Mouse (Mus musculus) right cerebral cortex, postnatal 10 days (tissue): ENCODE data around the gene AF366264.
"Not testable (repeated sequence)": the region's sequence is repeated elsewhere in the genome, so short reads cannot be mapped to it uniquely, and the experiment has no call there.

ENCODE experiments used
- DNase-seq, 2 experiments: peaks; one replicate each; pipeline ENCODE4 v3.0.0; 2021; ENCODE audit warnings: low spot score in 2 of 2

The AF366264 gene

DNA sequence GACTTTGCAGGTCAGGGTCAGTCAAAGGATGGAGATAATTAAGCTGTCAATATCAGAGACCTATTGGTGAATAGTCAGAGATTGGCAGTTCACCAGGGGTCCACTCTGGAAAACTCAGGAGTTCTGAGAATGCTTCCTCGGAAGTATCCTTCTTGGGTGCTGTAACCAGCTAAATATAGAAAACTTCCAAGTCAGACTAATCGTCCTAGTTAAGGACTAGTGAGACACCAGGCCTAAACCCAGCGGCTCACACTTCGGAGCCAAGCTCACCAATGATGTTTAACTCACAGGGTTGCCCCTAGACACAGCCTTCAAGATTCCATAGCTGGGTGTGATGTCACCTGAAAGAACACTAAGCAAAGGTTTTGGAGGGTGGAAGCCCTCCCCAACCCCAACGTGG is at the start of gene AF366264:
Gene AF366264, minus strand, starts transcription at position 101 of the 400 bp plus-strand sequence.
- not testable (repeated sequence) for DNase-seq

DNA sequence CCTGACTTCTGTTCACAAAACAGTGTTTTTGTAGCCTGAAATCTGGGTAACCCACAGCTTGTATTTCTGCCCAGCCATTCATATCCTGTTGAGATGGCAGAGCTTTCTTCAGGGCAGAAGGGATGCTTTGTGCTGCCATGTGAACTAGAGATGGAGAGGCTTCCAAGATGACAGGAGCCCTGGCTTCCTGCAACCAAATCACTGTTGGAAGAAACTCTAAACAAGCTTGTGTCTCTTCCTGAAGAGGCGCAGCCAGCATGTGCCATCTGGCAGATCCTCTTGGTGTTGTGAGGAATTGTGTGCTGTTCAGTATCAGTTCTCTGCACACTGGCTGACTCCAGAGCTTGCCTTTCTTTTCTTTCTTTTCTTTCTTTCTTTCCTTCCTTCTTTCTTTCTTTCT is 5.1 kb upstream of the AF366264 start:
- not testable (repeated sequence) for DNase-seq

DNA sequence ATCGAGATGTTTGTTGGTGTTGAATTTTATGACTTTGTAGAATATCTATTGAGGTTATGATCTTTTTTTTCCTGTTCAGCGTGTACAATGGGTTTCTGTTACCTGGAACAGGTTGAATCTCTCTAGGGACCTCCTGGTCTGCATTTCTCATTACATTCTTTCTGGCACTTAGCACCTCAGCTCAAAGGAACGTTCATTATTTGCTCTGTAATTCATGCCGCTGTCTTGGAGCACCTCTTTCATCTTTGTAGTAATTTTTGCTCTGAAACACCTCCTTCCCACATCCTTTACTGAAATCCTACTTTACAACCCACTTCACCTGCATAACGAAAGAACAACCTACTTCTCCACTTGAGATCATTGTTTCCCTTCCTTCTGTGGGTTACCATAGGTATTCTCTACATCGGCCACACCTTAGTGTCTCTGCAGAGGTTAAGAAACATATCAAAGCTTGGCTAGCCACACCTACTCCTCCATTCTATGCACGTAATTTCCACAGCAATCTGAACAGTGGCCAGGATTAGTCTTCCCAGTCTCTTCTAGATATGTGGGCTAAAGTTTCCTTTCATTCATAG is 9.5 kb downstream of the AF366264 start:
- no peak for DNase-seq

DNA sequence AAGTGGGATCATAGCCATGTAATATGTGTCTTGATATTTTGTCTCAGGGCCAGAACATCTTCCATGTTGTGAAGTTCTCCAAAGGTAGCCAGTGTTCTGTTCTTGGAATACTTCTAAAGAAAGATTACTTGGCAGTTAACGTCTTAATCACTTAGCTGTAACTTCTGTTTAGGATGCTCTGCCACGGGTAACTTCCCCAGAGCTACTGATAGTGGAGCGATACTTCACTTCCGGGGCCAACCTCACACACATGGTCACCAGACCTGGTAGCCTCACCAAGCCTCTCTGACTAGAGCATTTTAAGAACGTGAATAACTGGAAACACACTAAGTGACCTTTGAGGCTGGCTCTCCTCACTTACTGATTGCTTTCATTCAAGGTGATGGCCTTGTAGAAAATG is 38.6 kb downstream of the AF366264 start:
- no peak for DNase-seq

DNA sequence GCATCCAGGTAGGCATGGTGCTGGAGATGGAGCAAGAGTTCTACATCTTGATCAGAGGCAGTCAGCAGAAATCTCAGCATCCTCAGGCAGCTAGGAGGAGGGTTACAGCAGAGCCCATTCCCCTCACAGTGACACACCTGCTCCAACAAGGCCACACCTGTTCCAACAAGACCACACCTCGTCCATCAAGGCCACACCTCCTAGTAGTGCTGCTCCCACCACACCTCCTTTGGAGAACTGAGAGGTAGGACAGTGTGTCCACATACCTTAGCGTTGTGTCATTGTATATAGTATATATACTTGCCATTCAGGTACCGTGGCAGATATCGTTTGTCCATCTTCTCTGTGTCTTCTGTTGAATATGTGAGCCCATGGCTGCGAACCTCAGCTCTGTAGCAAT is 40.5 kb downstream of the AF366264 start:
- DNase-seq, result no peak

DNA sequence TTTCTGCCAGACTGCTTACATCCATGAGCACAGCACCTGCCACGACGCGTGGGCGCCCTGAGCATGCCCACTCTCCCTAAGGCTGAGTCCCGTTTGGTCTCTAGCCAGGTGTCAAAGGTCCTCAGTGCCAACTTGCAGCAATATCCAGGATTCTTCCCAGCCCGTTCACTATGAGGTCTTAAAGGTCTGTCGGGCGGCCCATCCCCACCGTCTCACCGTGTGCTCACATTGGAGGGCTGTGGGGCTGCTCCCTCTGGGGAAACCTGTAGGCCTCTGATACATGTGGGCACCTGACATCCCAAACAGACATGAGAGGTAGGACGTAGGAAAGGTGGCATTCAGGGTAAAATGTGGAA is 44.5 kb downstream of the AF366264 start:
- no peak for DNase-seq

DNA sequence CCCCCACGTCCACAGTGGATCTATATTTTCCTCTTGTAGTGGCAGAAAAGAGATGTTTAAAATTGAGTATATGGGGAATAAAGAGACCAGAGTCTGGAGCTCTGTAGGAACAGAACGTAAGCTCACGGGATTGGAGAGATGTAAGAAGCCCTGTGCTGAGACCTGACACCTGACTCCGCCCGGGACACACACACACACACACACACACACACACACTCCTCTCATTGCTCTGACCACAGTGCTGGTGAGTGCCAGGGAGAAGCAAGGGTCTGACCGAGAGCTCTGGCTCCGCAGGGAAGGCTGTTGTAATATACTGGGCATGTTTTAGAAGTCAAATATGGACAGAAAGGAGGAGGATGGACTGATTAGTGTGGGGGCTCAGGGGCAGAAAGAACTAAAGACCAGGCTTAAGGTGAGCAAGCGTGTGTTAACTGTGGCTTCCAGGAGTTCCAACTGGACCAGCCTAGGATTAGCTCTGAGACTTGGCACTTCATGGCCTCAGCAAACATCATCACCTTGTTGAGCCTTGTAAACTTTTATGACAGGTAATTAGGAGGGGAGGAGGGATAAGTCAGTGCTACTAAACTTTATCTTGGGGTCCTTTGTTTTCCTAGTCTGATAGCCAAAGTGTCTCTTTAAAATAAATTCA is 45.0 kb downstream of the AF366264 start:
- DNase-seq, result no peak

DNA sequence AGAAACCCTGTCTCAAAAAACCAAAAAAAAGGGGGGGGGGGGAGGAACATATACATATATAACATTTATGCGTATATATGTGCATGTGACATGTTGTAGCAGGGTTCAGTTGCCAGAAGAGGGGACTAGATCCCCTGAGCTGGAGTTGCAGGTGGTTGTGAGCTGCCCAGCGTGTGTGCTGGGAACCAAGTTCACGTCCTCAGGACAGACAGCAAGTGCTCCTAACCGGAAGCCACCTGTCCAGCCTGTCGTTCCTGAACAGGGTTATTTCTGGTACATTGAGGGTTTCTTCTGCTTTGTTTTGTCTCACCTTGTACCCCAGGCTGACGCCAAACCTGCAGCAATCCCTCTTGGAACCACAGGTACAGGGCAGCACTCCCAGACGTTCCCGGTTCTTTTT is 48.6 kb downstream of the AF366264 start:
- no peak for DNase-seq

DNA sequence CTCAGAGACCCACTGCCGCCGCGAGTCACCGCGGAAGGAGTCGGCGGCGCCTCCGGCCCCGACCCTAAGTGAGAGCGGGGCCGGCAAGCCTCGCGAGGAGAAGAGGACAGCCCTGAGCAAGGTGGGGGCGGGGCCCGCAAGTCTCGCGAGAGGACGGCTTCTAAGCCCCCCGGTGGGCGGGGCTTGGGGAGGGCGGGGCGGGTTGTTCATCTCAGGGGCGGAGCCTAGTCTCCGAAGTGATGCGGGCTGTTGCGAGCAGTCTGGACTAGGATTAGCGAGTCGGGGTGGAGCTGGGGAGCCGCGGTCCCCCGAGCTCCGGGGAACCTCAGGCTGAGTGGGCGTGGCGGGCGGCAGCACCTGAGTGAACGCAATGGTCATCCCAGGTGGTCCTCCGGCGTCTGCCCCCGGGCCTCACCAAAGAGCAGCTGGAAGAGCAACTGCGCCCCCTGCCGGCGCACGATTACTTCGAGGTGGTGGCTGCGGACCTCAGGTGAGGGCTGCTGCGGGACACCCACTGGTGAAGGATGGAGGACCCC is 52.4 kb downstream of the AF366264 start:
- peak; percentile 97 to 98 for DNase-seq

DNA sequence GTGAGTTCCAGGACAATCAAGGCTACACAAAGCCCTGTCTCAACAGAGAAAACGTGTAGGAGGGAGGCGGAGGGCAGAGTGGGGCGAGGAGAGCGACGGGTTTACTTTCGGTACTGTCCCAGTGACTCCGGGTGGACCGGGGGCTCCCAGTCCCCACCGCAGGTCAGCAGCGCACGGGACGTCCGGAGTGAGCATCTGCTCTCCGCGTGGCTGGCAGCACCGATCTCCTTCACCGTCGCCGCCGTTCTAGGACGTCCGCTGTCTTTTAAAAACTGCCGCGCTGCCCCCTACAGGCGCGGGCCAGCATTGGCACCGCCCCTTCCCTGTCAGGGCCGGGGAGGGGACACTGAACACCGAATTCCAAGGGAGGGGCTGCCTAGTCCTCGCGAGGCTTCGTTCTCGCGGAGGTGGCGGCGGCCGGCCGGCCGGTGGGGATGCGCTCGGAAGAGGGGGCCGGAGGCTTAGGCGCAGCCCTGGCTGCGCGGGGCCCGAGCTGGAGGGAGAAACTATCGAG is 52.9 kb downstream of the AF366264 start, which contains the start of gene Upf3a:
Gene Upf3a, plus strand, starts transcription at position 366 of the 514 bp plus-strand sequence.
- peak; percentile 94 for DNase-seq
